Mouse (Mus musculus) cortical plate, adult 2 months (tissue): ENCODE data around the gene Kctd21.

Source experiments
- CTCF ChIP-seq: fragments of 200-500 bp; IDR thresholded peaks from 2 replicates; pipeline ENCODE4 v1.5.1; 2011; ENCODE audit warnings: mild to moderate bottlenecking, control low read depth, low read length; ENCODE audit not compliant: insufficient read depth; ENCODE audit errors: extremely low read depth
- POLR2A ChIP-seq: fragments of 200-500 bp; IDR thresholded peaks from 2 replicates; pipeline ENCODE4 v1.6.1; 2011; ENCODE audit warnings: mild to moderate bottlenecking, low read length, control low read depth; ENCODE audit not compliant: insufficient read depth; ENCODE audit errors: extremely low read depth

DNA sequence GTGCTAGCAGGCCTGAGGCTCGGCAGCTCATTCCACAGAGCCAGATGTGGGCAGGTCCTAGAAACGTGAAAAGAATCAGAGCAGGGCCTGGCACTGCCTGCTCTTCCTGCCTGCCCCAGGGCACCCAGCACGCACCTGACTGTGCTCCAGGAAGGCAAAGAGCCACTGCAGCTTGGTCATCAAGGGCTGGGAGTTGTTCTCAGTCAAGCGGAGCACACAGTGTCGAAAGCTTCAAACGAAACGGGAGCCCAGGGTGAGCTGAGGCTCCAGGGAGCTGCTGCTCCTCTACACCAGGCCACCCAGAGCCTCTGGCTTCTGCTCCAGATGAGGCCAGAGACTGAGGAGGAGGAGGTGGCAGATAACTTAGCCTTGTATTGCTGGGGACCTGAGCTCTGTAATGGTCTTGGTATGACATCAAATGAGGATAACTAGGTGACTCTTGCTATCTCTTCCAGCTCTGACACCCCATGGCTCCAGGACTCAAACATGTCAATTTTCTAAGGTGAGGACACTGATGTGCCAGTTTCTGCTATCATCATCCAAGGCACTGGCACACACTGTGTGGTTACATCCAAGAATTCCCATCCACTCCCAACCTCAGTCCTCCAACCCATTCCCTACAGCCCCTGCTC lies 18.6 kb upstream of the Kctd21 start:
- TF ChIP-seq CTCF: no peak
- no peak for TF ChIP-seq POLR2A
